8 mouse cellular contexts compared by ENCODE assay signal in the genomic region with DNA sequence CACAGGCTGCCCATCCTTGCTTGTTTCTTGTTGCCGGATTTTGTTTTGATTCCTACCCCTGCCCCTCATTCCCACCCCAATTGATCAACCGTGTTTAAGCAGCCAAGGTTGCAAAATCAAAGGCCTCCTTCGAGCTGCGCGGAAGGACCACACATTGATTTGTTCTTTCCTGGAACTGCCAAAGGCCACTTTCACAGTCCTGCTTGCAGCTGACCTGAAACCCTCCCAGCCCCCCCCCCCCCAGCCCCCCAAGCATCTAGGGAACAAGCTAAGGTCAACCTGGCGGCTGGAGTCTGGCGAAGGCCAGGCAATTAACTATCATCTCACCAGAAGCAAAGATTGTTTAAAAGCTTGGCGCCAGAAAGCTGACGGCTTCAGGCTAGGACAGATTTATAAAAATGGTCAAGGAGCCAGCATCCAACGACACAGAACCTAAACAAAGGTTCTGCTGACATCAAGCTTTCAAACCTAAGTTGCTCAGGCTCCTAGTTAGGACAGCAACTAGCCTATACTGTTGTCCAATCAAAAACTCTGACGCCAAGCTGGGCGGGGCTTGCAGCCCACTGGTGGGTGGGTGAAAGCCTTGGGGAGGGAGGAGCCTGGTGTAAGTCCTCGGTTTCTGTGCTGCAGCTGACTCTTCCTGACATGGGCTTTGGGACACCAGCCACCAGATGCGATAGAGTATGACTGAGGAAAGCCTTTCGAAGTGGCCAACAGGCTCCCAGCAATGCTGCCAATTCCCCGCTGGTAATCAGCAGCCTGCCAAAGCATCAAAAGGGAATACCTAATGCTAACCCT. TPM values are rescaled to one million over a fixed set of nuclear protein-coding genes. Genes with fewer than 3 reads are reported as not detected.
DNase-seq lines count a peak whose midpoint lies in the region; ATAC-seq and TF ChIP-seq lines count a peak whose summit lies in the region.

No protein-coding gene starts in this region.

- 29% methylated on average over 16 of the region's 16 CpGs for WGBS in heart, embryonic 12.5 days
- WGBS in kidney, embryonic 14.5 days, result 14% methylated on average over 16 of the region's 16 CpGs
- WGBS in lung, embryonic 14.5 days, result 12% methylated on average over 16 of the region's 16 CpGs

- no peaks in the 10 kb centered on the region for H3K36me3 ChIP-seq in heart, embryonic 12.5 days
- H3K36me3 ChIP-seq in kidney, embryonic 14.5 days (ENCODE audit: control insufficient read depth, insufficient read depth, low read length), result no peaks in the 10 kb centered on the region
- no peaks in the 10 kb centered on the region for H3K36me3 ChIP-seq in lung, embryonic 14.5 days (ENCODE audit: insufficient read depth)

- no peak for TF ChIP-seq CTCF in left cerebral cortex, adult 2 months (IDR thresholded peaks at IDR 0.05)
- TF ChIP-seq CTCF in lung, embryonic 14.5 days (IDR thresholded peaks at IDR 0.05; ENCODE audit: low read depth), result no peak

- peak; percentile 66 for ATAC-seq in heart, embryonic 12.5 days (ENCODE audit: insufficient number of reproducible peaks, low FRiP score)
- ATAC-seq in kidney, embryonic 14.5 days (ENCODE audit: low FRiP score, low TSS enrichment), result peak; percentile 92
- peak; percentile 96 for ATAC-seq in lung, embryonic 14.5 days (ENCODE audit: insufficient read depth)
- ATAC-seq in monocyte, adult 5-6 weeks (replicated peaks; ENCODE audit: insufficient number of reproducible peaks, low FRiP score, low TSS enrichment, poor library complexity, severe bottlenecking), result no peak

- H3K9ac ChIP-seq in heart, embryonic 12.5 days, result no peak overlapping the region
- H3K9ac ChIP-seq in kidney, embryonic 14.5 days (ENCODE audit: low read depth, low read length), result no peak overlapping the region
- no peak overlapping the region for H3K9ac ChIP-seq in lung, embryonic 14.5 days

- peak overlapping the region; percentile 36 for H3K27ac ChIP-seq in left cerebral cortex, adult 2 months
- no peak overlapping the region for H3K27ac ChIP-seq in heart, embryonic 12.5 days (ENCODE audit: poor library complexity, severe bottlenecking)
- 0 out of 2 replicates have a peak overlapping the region, but pooled peaks have one; percentile 2 for H3K27ac ChIP-seq in kidney, embryonic 14.5 days (ENCODE audit: low read depth, low read length)
- no peak overlapping the region for H3K27ac ChIP-seq in lung, embryonic 14.5 days (ENCODE audit: low read depth)

- H3K27me3 ChIP-seq in heart, embryonic 12.5 days (replicated peaks), result peaks cover 4% of the 10 kb centered on the region
- no peaks in the 10 kb centered on the region for H3K27me3 ChIP-seq in kidney, embryonic 14.5 days (ENCODE audit: control insufficient read depth, insufficient read depth, low read length)
- H3K27me3 ChIP-seq in lung, embryonic 14.5 days (ENCODE audit: insufficient read depth, low read length), result no peaks in the 10 kb centered on the region

- no peaks in the 10 kb centered on the region for H3K9me3 ChIP-seq in heart, embryonic 12.5 days (replicated peaks)
- H3K9me3 ChIP-seq in kidney, embryonic 14.5 days (ENCODE audit: control insufficient read depth, low read length), result no peaks in the 10 kb centered on the region
- no peaks in the 10 kb centered on the region for H3K9me3 ChIP-seq in lung, embryonic 14.5 days (ENCODE audit: low read depth, low read length)

- H3K4me3 ChIP-seq in left cerebral cortex, adult 2 months, result no peak overlapping the region
- no peak overlapping the region for H3K4me3 ChIP-seq in heart, embryonic 12.5 days
- H3K4me3 ChIP-seq in kidney, embryonic 14.5 days (ENCODE audit: low read length), result no peak overlapping the region
- H3K4me3 ChIP-seq in lung, embryonic 14.5 days (ENCODE audit: low read depth, low read length), result no peak overlapping the region

- peak overlapping the region; percentile 20 for H3K4me2 ChIP-seq in heart, embryonic 12.5 days
- peak overlapping the region; percentile 28 for H3K4me2 ChIP-seq in kidney, embryonic 14.5 days (replicated peaks; ENCODE audit: low read depth, low read length)
- peak overlapping the region; percentile 51 for H3K4me2 ChIP-seq in lung, embryonic 14.5 days

- H3K4me1 ChIP-seq in heart, embryonic 12.5 days (replicated peaks), result peaks cover 11% of the 10 kb centered on the region
- peaks cover 9% of the 10 kb centered on the region for H3K4me1 ChIP-seq in kidney, embryonic 14.5 days (ENCODE audit: control insufficient read depth, insufficient read depth, low read length)
- no peaks in the 10 kb centered on the region for H3K4me1 ChIP-seq in lung, embryonic 14.5 days (ENCODE audit: insufficient read depth)

- no peak for DNase-seq in left cerebral cortex, adult 2 months (ENCODE audit: extremely low spot score in 1 of 2, low spot score in 2 of 2)
- no peak for DNase-seq in left cerebral cortex, postnatal 36 days (ENCODE audit: low spot score in 2 of 2)
- DNase-seq in embryo, embryonic 9.5 days (ENCODE audit: extremely low spot score), result peak; percentile 79
- DNase-seq in lung, embryonic 14.5 days, result peak; percentile 95
- DNase-seq in retina, embryonic 14.5 days (ENCODE audit: low spot score), result peak; percentile 81

- intact Hi-C loops in left cerebral cortex, adult 2 months (cut with DNase I), result no loop called here
- intact Hi-C loops in left cerebral cortex, postnatal 36 days (cut with DNase I), result no loop called here

RNA-seq across cellular contexts. Expression of gene Clmn, which starts 13.0 kb away (rescaled TPM):
- 10 to 100 TPM; 43.1 to 51.7 TPM for total RNA-seq in left cerebral cortex, adult 2 months (2021)
- 10 to 100 TPM; 45.7 to 53.7 TPM for total RNA-seq in left cerebral cortex, postnatal 36 days (2021)
- 0.56 and 1.3 TPM in 2 replicates for polyA plus RNA-seq in heart, embryonic 12.5 days (2016; fragmentation: Nextera tagmentation; extraction: Ambion mirVana)
- 3.3 and 5.3 TPM in 2 replicates for polyA plus RNA-seq in kidney, embryonic 14.5 days (2014; fragmentation: Nextera tagmentation; extraction: Ambion mirVana)
- 2.1 and 2.8 TPM in 2 replicates for polyA plus RNA-seq in lung, embryonic 14.5 days (2014; fragmentation: Nextera tagmentation; extraction: Ambion mirVana)
- total RNA-seq in monocyte, adult 5-6 weeks (2017), result 0.19 TPM in 1 of 3 replicates, not detected in the others

Comparison
In these comparisons a context has a peak if more than half of its experiments do, and no peak if none do; other contexts are left out.
1. DNase-seq: peak in embryo, embryonic 9.5 days (single experiment), lung, embryonic 14.5 days (single experiment) and retina, embryonic 14.5 days (single experiment); none in left cerebral cortex, adult 2 months (0 of 2) and left cerebral cortex, postnatal 36 days (0 of 2).
2. H3K27ac ChIP-seq: peak in left cerebral cortex, adult 2 months (single experiment) and kidney, embryonic 14.5 days (single experiment); none in heart, embryonic 12.5 days (single experiment) and lung, embryonic 14.5 days (single experiment).
3. RNA of gene Clmn, which starts 13.0 kb away (total RNA-seq): 45.7 to 53.7 TPM in left cerebral cortex, postnatal 36 days and 43.1 to 51.7 TPM in left cerebral cortex, adult 2 months; 0.19 TPM in monocyte, adult 5-6 weeks; every median in the first group is over 10 times any median in the second.
4. Peak in every context shown above with its lines, with median percentiles within 50 percentile points of each other: H3K4me2 ChIP-seq.